Mouse (Mus musculus) lung, postnatal 0 days (tissue): ENCODE results near the gene Gm28048. TPM values are rescaled to one million over a fixed set of nuclear protein-coding genes. Genes with fewer than 3 reads are reported as not detected.

Experiments
- ATAC-seq: fragments of 200-750 bp; cut with Nextera tagmentation; 2 replicates; pipeline ENCODE4 v1.8.0; 2017; ENCODE audit warnings: moderate library complexity
- DNase-seq: peaks from one replicate; pipeline ENCODE4 v3.0.0-alpha.2; 2016; ENCODE audit warnings: low spot score
- H3K27ac ChIP-seq: fragments of 300-500 bp; sonication (generic); 2 replicates; pipeline ENCODE4 v1.5.1; 2014; ENCODE audit warnings: antibody characterized with exemption, mild to moderate bottlenecking, low read length, mixed read lengths
- H3K27me3 ChIP-seq: fragments of 300-500 bp; sonication (generic); replicated peaks from 2 replicates; pipeline ENCODE4 v1.6.1; 2014; ENCODE audit warnings: low read length, mixed read lengths; ENCODE audit not compliant: insufficient read depth
- H3K36me3 ChIP-seq: fragments of 300-500 bp; sonication (generic); 2 replicates; pipeline ENCODE4 v1.6.1; 2014; ENCODE audit warnings: low read length, mixed read lengths; ENCODE audit not compliant: insufficient read depth
- H3K4me1 ChIP-seq: fragments of 300-500 bp; sonication (generic); 2 replicates; pipeline ENCODE4 v1.6.1; 2014; ENCODE audit warnings: antibody characterized with exemption, low read depth, low read length, mixed read lengths; ENCODE audit not compliant: insufficient read depth
- H3K4me2 ChIP-seq: fragments of 300-500 bp; sonication (generic); replicated peaks from 2 replicates; pipeline ENCODE4 v1.6.1; 2014; ENCODE audit warnings: low read depth, mild to moderate bottlenecking, low read length, moderate library complexity, mixed read lengths
- H3K4me3 ChIP-seq: fragments of 300-500 bp; sonication (generic); 2 replicates; pipeline ENCODE4 v1.5.1; 2014; ENCODE audit warnings: low read depth, low read length
- H3K9ac ChIP-seq: fragments of 300-500 bp; sonication (generic); replicated peaks from 2 replicates; pipeline ENCODE4 v1.6.1; 2014; ENCODE audit warnings: low read depth, mild to moderate bottlenecking
- H3K9me3 ChIP-seq: fragments of 300-500 bp; sonication (generic); 2 replicates; pipeline ENCODE4 v1.6.1; 2016; ENCODE audit warnings: low read length, mixed read lengths
- CTCF ChIP-seq: IDR thresholded peaks from 2 replicates; pipeline ENCODE4 v1.5.1; 2016; ENCODE audit warnings: antibody characterized with exemption, mild to moderate bottlenecking
- EP300 ChIP-seq: IDR thresholded peaks from 2 replicates; pipeline ENCODE4 v1.6.1; 2016; ENCODE audit warnings: antibody characterized with exemption, mild to moderate bottlenecking, control low read depth
- WGBS: fragments of 180-500 bp; shearing (Covaris S2); extraction: QIAGEN DNeasy Blood & Tissue Kit; methylation state at CpG from one replicate; pipeline ENCODE4 v1.1.7; 2014; 5-methylcytosine and 5-hydroxymethylcytosine counted together
- polyA plus RNA-seq: library from polyadenylated mRNA; unstranded; fragments of >200 nt; fragmentation: Nextera tagmentation; extraction: Ambion mirVana; gene quantifications from 2 replicates; pipeline ENCODE4 v1.2.1, GENCODE M21; 2015

The Gm28048 gene
- polyA plus RNA-seq, 1 experiment from 2014 or later: 26.1 TPM

DNA sequence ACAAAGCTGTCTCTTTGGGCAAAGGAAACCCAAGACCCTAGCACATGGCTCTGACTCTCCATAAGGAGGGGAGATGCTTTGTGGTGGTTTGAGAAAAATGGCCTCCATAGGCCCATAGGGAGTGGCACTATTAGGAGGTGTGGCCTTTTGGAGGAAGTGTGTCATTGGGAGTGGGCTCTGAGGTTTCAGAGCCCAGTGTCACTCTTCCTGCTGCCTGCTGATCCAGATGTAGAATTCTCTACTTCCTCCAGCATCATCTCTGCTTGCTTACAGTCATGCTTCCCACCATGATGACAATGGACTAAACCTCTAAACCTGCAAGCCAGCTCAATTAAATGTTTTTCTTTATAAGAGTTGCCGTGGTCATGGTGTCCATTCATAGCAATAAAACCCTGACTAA, 187.2 kb downstream of the Gm28048 start:
- Histone ChIP-seq H3K27ac (no peak overlapping the region), H3K4me2 (no peak overlapping the region), H3K36me3 (no peaks in the 10 kb centered on the region), H3K27me3 (no peaks in the 10 kb centered on the region), H3K9ac (no peak overlapping the region), H3K4me3 (no peak overlapping the region), H3K9me3 (no peaks in the 10 kb centered on the region), H3K4me1 (no peaks in the 10 kb centered on the region; the same call in 1 of the 2 replicates)
- WGBS: 91% methylated on average over 1 of the region's 1 CpGs
- ATAC-seq: no peak
- no peak for TF ChIP-seq CTCF
- no peak for TF ChIP-seq EP300
- no peak for DNase-seq

- Histone ChIP-seq H3K9ac (no peak overlapping the region), H3K4me3 (no peak overlapping the region), H3K27me3 (no peaks in the 10 kb centered on the region), H3K4me1 (no peaks in the 10 kb centered on the region), H3K36me3 (no peaks in the 10 kb centered on the region), H3K27ac (no peak overlapping the region), H3K4me2 (no peak overlapping the region), H3K9me3 (no peaks in the 10 kb centered on the region)
- 95% methylated on average over 1 of the region's 1 CpGs for WGBS
- DNase-seq (no peak), ATAC-seq (no peak)
- TF ChIP-seq EP300: no peak
- no peak for TF ChIP-seq CTCF
Observed at GRCm38 (mm10) chr11:22793881-22794203, 188.0 kb downstream of the Gm28048 start.

- Histone ChIP-seq H3K27ac (no peak overlapping the region), H3K9ac (no peak overlapping the region), H3K27me3 (no peaks in the 10 kb centered on the region), H3K9me3 (no peaks in the 10 kb centered on the region), H3K4me3 (no peak overlapping the region), H3K36me3 (no peaks in the 10 kb centered on the region), H3K4me1 (no peaks in the 10 kb centered on the region), H3K4me2 (no peak overlapping the region)
- TF ChIP-seq CTCF (no peak), EP300 (no peak)
- WGBS: 89% methylated on average over 3 of the region's 3 CpGs
- DNase-seq (no peak), ATAC-seq (no peak)
Observed at GRCm38 (mm10) chr11:22793176-22793880, 188.6 kb downstream of the Gm28048 start.

- no peaks in the 10 kb centered on the region for H3K4me1 ChIP-seq
- H3K36me3 ChIP-seq: no peaks in the 10 kb centered on the region
- no peak for TF ChIP-seq CTCF
- TF ChIP-seq EP300: no peak
- H3K27me3 ChIP-seq: no peaks in the 10 kb centered on the region
- H3K4me2 ChIP-seq: no peak overlapping the region
- H3K9me3 ChIP-seq: no peaks in the 10 kb centered on the region
- 97% methylated on average over 1 of the region's 1 CpGs for WGBS
- DNase-seq (no peak), ATAC-seq (no peak)
- H3K27ac ChIP-seq: no peak overlapping the region
- H3K4me3 ChIP-seq: no peak overlapping the region
- no peak overlapping the region for H3K9ac ChIP-seq
Observed at GRCm38 (mm10) chr11:22792149-22792548, 189.7 kb downstream of the Gm28048 start.

DNA sequence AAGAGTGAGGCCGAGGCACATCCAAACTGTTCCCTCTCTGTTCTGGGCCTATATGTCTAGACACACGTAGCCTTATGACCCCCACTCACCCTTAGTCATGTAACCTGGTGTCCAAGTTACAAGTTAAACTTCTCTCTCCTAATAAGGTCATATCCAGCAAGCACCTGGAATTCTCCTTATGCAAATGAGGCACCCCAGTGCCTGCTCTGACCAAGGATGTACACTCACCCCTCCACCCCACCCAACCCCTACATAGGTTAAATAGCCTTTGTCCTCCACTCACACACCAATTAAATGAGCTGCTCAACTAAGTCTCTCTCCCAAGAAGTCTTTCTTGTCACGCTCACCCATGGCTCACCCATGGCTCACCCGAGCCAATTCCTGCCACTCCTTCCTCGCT, 190.2 kb downstream of the Gm28048 start:
- DNase-seq (no peak), ATAC-seq (no peak)
- Histone ChIP-seq H3K9ac (no peak overlapping the region), H3K4me3 (no peak overlapping the region), H3K27me3 (no peaks in the 10 kb centered on the region), H3K9me3 (no peaks in the 10 kb centered on the region), H3K36me3 (no peaks in the 10 kb centered on the region), H3K4me2 (no peak overlapping the region), H3K27ac (no peak overlapping the region), H3K4me1 (no peaks in the 10 kb centered on the region)
- TF ChIP-seq EP300: no peak
- no peak for TF ChIP-seq CTCF
- WGBS: 95% methylated on average over 5 of the region's 5 CpGs

- no peak overlapping the region for H3K9ac ChIP-seq
- 0 out of 2 replicates have a peak, but pooled peaks cover 2% of the 10 kb centered on the region for H3K4me1 ChIP-seq
- H3K4me3 ChIP-seq: no peak overlapping the region
- H3K4me2 ChIP-seq: no peak overlapping the region
- DNase-seq (no peak), ATAC-seq (no peak)
- H3K27me3 ChIP-seq: no peaks in the 10 kb centered on the region
- 86% methylated on average over 2 of the region's 2 CpGs for whole genome bisulfite sequencing
- no peaks in the 10 kb centered on the region for H3K36me3 ChIP-seq
- no peaks in the 10 kb centered on the region for H3K9me3 ChIP-seq
- TF ChIP-seq CTCF: no peak
- no peak overlapping the region for H3K27ac ChIP-seq
Observed at GRCm38 (mm10) chr11:22787833-22788232, 194.1 kb downstream of the Gm28048 start.

Other genes with a start within 250 kb of the Gm28048 start
- gene B3gnt2, start 121.1 kb downstream of the Gm28048 start, polyA plus RNA-seq: 20.4 and 22.3 TPM in 2 replicates
- 3.8 and 4.5 TPM in 2 replicates for gene Zrsr1, start 10.1 kb downstream of the Gm28048 start, polyA plus RNA-seq
- gene Commd1, start 292 bp upstream of the Gm28048 start, polyA plus RNA-seq: 217 and 233 TPM in 2 replicates
- gene Cct4, start 8.4 kb upstream of the Gm28048 start, polyA plus RNA-seq: 140 and 149 TPM in 2 replicates
- 21.2 and 27.9 TPM in 2 replicates for gene Fam161a, start 25.4 kb upstream of the Gm28048 start, polyA plus RNA-seq